Mouse (Mus musculus) megakaryocyte, embryonic 14.5 days (primary cell): ENCODE data around the gene Zbtb9. TPM values are rescaled to one million over a fixed set of nuclear protein-coding genes. Genes with fewer than 3 reads are reported as not detected.
A peak's percentile ranks its signal among the peaks of the same experiment; 100 is the strongest.

Experiments
- H3K27me3 ChIP-seq: replicated peaks from 2 replicates; pipeline ENCODE3; 2012; ENCODE audit warnings: inconsistent platforms
- H3K36me3 ChIP-seq: replicated peaks from 2 replicates; pipeline ENCODE3; 2012; ENCODE audit warnings: low read length, inconsistent platforms, mixed read lengths
- H3K4me1 ChIP-seq: 2 replicates; pipeline ENCODE4 v1.6.1; 2012; ENCODE audit warnings: inconsistent platforms
- H3K4me3 ChIP-seq: replicated peaks from 2 replicates; pipeline ENCODE3; 2012; ENCODE audit warnings: moderate library complexity, mild to moderate bottlenecking, inconsistent platforms
- H3K9me3 ChIP-seq: 2 replicates; pipeline ENCODE4 v1.6.1; 2012; ENCODE audit warnings: inconsistent platforms
- FLI1 ChIP-seq: IDR thresholded peaks from 2 replicates; pipeline ENCODE4 v1.6.1; 2012; ENCODE audit warnings: low read length, inconsistent platforms, mixed read lengths
- GATA1 ChIP-seq: IDR thresholded peaks from 3 replicates; pipeline ENCODE4 v1.6.1; 2012; ENCODE audit warnings: mixed read lengths, low read length, inconsistent platforms, borderline replicate concordance
- polyA plus RNA-seq: library from polyadenylated mRNA; stranded (reverse); fragments of >175 nt; gene quantifications from 2 replicates; pipeline ENCODE4 v1.2.3, GENCODE M21; 2012; ENCODE audit warnings: low replicate concordance; ENCODE audit not compliant: insufficient read depth

Zbtb9 gene
- polyA plus RNA-seq, 1 experiment = 2.3 TPM

- Histone ChIP-seq H3K4me1 (peaks cover 86% of the 10 kb centered on the region), H3K27me3 (peaks cover 63% of the 10 kb centered on the region), H3K9me3 (no peaks in the 10 kb centered on the region), H3K4me3 (no peak overlapping the region), H3K36me3 (no peaks in the 10 kb centered on the region)
- no peak for TF ChIP-seq GATA1
- TF ChIP-seq FLI1 = no peak
Observed at GRCm38 (mm10) chr17:27038335-27039050, 65.5 kb downstream of the Zbtb9 start.

GRCm38 (mm10) chr17:27039432-27040102, 66.6 kb downstream of the Zbtb9 start:
- H3K4me3 ChIP-seq = no peak overlapping the region
- TF ChIP-seq GATA1 = no peak
- TF ChIP-seq FLI1 = no peak
- H3K9me3 ChIP-seq = no peaks in the 10 kb centered on the region
- H3K27me3 ChIP-seq = peaks cover 59% of the 10 kb centered on the region
- no peaks in the 10 kb centered on the region for H3K36me3 ChIP-seq
- peaks cover 80% of the 10 kb centered on the region for H3K4me1 ChIP-seq

- Histone ChIP-seq H3K4me3 (no peak overlapping the region), H3K9me3 (no peaks in the 10 kb centered on the region), H3K27me3 (peaks cover 57% of the 10 kb centered on the region), H3K36me3 (no peaks in the 10 kb centered on the region), H3K4me1 (peaks cover 71% of the 10 kb centered on the region)
- TF ChIP-seq FLI1 = no peak
- no peak for TF ChIP-seq GATA1
Observed at GRCm38 (mm10) chr17:27040304-27041045, 67.5 kb downstream of the Zbtb9 start.

GRCm38 (mm10) chr17:27041046-27041786, 68.2 kb downstream of the Zbtb9 start:
- Histone ChIP-seq H3K4me3 (no peak overlapping the region), H3K4me1 (peaks cover 64% of the 10 kb centered on the region), H3K9me3 (no peaks in the 10 kb centered on the region), H3K27me3 (peaks cover 53% of the 10 kb centered on the region), H3K36me3 (no peaks in the 10 kb centered on the region)
- TF ChIP-seq FLI1 (no peak), GATA1 (no peak)

GRCm38 (mm10) chr17:27041787-27042055, 68.8 kb downstream of the Zbtb9 start:
- Histone ChIP-seq H3K4me1 (peaks cover 64% of the 10 kb centered on the region), H3K9me3 (no peaks in the 10 kb centered on the region), H3K27me3 (peaks cover 48% of the 10 kb centered on the region), H3K4me3 (no peak overlapping the region), H3K36me3 (no peaks in the 10 kb centered on the region)
- TF ChIP-seq FLI1 = no peak
- TF ChIP-seq GATA1 = no peak

- Histone ChIP-seq H3K4me1 (peaks cover 70% of the 10 kb centered on the region), H3K4me3 (peak overlapping the region; percentile 16), H3K36me3 (no peaks in the 10 kb centered on the region), H3K9me3 (0 out of 2 replicates have a peak, but pooled peaks cover 3% of the 10 kb centered on the region), H3K27me3 (peaks cover 43% of the 10 kb centered on the region)
- TF ChIP-seq GATA1 = no peak
- no peak for TF ChIP-seq FLI1
Observed at GRCm38 (mm10) chr17:27042840-27043239, 69.9 kb downstream of the Zbtb9 start.

GRCm38 (mm10) chr17:27045164-27045563, 72.2 kb downstream of the Zbtb9 start:
- Histone ChIP-seq H3K36me3 (no peaks in the 10 kb centered on the region), H3K9me3 (0 out of 2 replicates have a peak, but pooled peaks cover 5% of the 10 kb centered on the region), H3K4me1 (peaks cover 61% of the 10 kb centered on the region), H3K27me3 (peaks cover 29% of the 10 kb centered on the region), H3K4me3 (no peak overlapping the region)
- TF ChIP-seq FLI1 = no peak

- TF ChIP-seq GATA1 (no peak), FLI1 (no peak)
- Histone ChIP-seq H3K36me3 (no peaks in the 10 kb centered on the region), H3K27me3 (peaks cover 15% of the 10 kb centered on the region), H3K4me1 (peaks cover 60% of the 10 kb centered on the region), H3K4me3 (no peak overlapping the region), H3K9me3 (0 out of 2 replicates have a peak, but pooled peaks cover 5% of the 10 kb centered on the region)
Observed at GRCm38 (mm10) chr17:27047762-27048444, 74.9 kb downstream of the Zbtb9 start.
